Mouse (Mus musculus): ENCODE measurements around the gene Olfr1535. TPM values are rescaled to one million over a fixed set of nuclear protein-coding genes. Genes with fewer than 3 reads are reported as not detected.

Gene Olfr1535
- polyA plus RNA-seq (2015; fragmentation: Nextera tagmentation; extraction: Ambion mirVana), result not detected in 2 replicates

DNA sequence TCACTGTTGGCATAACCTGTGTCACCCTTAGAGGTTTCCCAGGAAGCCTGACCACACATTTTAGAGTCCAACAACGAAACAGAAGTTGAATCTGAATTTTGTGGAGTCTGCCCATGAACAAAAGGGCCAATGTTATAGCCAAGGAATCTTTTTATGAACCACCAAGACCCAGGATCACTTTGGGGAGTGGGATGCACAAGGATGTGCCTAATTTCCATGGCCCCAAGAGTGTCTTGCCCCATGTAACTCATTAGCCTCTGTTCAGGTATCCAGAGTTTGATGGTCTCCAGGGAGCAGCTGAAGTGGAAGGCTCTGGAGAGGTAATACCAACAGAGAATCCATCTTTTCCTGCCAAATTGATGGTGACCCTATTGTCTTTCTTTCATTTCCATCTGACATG, at the start of gene Olfr1535:
Gene Olfr1535, minus strand, starts transcription at position 101 of the 400 bp plus-strand sequence.
- DNase-seq (ENCODE audit: low spot score), result no peak

DNA sequence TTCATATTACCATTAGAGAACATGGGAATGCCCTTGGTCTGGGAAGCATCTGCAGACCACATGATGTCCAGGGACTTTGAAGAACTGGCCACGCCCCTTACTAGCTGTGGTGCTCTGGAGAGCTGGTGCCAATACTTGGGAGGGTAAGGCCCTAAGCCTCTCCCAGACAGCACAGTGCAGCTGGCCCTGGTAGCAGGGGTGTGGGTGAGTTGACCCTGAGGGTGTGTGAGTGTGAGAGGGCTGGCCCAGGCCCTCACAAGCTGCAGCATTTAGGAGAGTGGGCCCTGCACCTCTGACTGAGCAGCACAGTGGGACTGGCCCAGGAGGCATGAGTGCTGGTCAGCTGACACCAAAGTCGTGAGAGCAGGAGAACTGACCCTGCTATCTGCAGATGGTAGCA, 31.9 kb upstream of the Olfr1535 start:
- no peak for DNase-seq (ENCODE audit: low spot score)

GRCm38 (mm10) chr13:21581659-21582058, 22.0 kb upstream of the Olfr1535 start, which contains the start of gene Olfr1364:
Olfr1364 (minus strand) TSS chr13:21581759.
- DNase-seq (ENCODE audit: low spot score), result no peak

GRCm38 (mm10) chr13:21550416-21551110, 9.1 kb downstream of the Olfr1535 start:
- DNase-seq (ENCODE audit: low spot score), result no peak

DNA sequence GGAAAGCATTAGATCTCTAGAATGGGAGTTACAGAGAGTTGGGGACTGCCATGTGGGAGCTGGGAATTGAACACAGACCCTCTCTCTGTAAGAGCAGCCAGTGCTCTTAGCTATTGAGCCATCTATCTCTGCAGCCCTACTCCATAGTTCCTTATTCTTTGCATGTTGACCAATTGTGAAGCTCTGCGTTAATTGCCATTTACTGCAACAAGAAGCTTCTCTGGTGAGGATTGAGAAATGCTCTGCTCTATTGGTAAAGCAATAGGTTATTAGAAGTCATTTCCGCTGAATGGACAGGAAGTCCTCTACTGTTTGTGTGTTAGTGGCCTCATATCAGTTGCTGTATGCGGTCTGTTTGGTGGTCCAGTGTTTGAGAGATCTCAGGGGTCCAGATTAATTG, 10.2 kb downstream of the Olfr1535 start:
- DNase-seq (ENCODE audit: low spot score), result no peak

GRCm38 (mm10) chr13:21542708-21543107, 17.0 kb downstream of the Olfr1535 start, which contains the start of gene Olfr1366:
Olfr1366 (minus strand) TSS chr13:21542808.
- DNase-seq (ENCODE audit: low spot score), result no peak

GRCm38 (mm10) chr13:21530781-21531201, 28.9 kb downstream of the Olfr1535 start, which contains the start of gene Zkscan8:
Zkscan8 (minus strand) TSS chr13:21531120.
- peak; percentile 88 for DNase-seq (ENCODE audit: low spot score)

GRCm38 (mm10) chr13:21530136-21530535, 29.6 kb downstream of the Olfr1535 start:
- no peak for DNase-seq (ENCODE audit: low spot score)

DNA sequence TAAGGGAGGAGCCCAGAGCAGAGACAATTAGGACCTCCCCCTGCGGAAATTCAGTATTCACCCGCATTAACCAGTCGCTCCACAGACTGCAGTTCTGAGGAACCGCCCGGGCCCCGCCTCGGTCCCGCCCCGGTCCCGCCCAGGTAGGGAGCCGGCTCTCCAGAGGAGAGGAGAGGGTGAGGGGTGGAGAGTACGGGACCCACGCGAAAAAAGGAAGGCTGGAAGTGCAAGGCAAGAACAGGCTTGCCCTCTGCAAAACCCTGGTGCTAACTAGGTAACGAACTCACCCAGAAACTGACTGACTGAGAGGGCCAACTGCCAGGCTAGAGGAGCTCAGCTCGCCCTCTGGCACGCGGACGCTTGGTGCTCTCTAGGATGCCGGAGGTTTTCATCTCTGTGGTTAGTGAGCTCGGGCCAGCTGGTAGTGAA, 53.5 kb downstream of the Olfr1535 start:
- DNase-seq (ENCODE audit: low spot score), result peak; percentile 85

Other genes with a start within 250 kb of the Olfr1535 start
- 1.7 and 1.9 TPM in 2 replicates for gene Gpx6, start 247.8 kb downstream of the Olfr1535 start, polyA plus RNA-seq (2015; fragmentation: Nextera tagmentation; extraction: Ambion mirVana)
- not detected in 2 replicates for gene Olfr1367, start 213.0 kb downstream of the Olfr1535 start, polyA plus RNA-seq (2015; fragmentation: Nextera tagmentation; extraction: Ambion mirVana)
- 10.4 and 11.3 TPM in 2 replicates for gene Zscan12, start 197.1 kb downstream of the Olfr1535 start, polyA plus RNA-seq (2015; fragmentation: Nextera tagmentation; extraction: Ambion mirVana)
- gene Zkscan3, start 157.1 kb downstream of the Olfr1535 start, polyA plus RNA-seq (2015; fragmentation: Nextera tagmentation; extraction: Ambion mirVana), result 49.1 and 58.1 TPM in 2 replicates
- 1.4 and 1.5 TPM in 2 replicates for gene Pgbd1, start 118.8 kb downstream of the Olfr1535 start, polyA plus RNA-seq (2015; fragmentation: Nextera tagmentation; extraction: Ambion mirVana)
- 18.1 and 23.6 TPM in 2 replicates for gene Zscan26, start 106.2 kb downstream of the Olfr1535 start, polyA plus RNA-seq (2015; fragmentation: Nextera tagmentation; extraction: Ambion mirVana)
- gene Nkapl, start 91.4 kb downstream of the Olfr1535 start, polyA plus RNA-seq (2015; fragmentation: Nextera tagmentation; extraction: Ambion mirVana), result 0.82 and 1.3 TPM in 2 replicates
- 1.1 and 1.2 TPM in 2 replicates for gene Zkscan4, start 81.0 kb downstream of the Olfr1535 start, polyA plus RNA-seq (2015; fragmentation: Nextera tagmentation; extraction: Ambion mirVana)
- gene Gm10065, start 80.5 kb downstream of the Olfr1535 start, polyA plus RNA-seq (2015; fragmentation: Nextera tagmentation; extraction: Ambion mirVana), result not detected in 2 replicates
- 0.22 TPM in 2 replicates for gene AK157302, start 64.7 kb downstream of the Olfr1535 start, polyA plus RNA-seq (2015; fragmentation: Nextera tagmentation; extraction: Ambion mirVana)
- gene Gm11273, start 58.5 kb downstream of the Olfr1535 start, polyA plus RNA-seq (2015; fragmentation: Nextera tagmentation; extraction: Ambion mirVana), result 4.9 and 9.3 TPM in 2 replicates
- 3.2 and 4.4 TPM in 2 replicates for gene Zkscan8, start 28.8 kb downstream of the Olfr1535 start, polyA plus RNA-seq (2015; fragmentation: Nextera tagmentation; extraction: Ambion mirVana)
- 0.04 TPM in 1 of 2 replicates, not detected in the other for gene Olfr1366, start 17.1 kb downstream of the Olfr1535 start, polyA plus RNA-seq (2015; fragmentation: Nextera tagmentation; extraction: Ambion mirVana)
- gene Olfr1364, start 21.9 kb upstream of the Olfr1535 start, polyA plus RNA-seq (2015; fragmentation: Nextera tagmentation; extraction: Ambion mirVana), result not detected in 2 replicates
- gene Olfr1362, start 54.1 kb upstream of the Olfr1535 start, polyA plus RNA-seq (2015; fragmentation: Nextera tagmentation; extraction: Ambion mirVana), result not detected in 2 replicates
- gene Olfr11, start 82.6 kb upstream of the Olfr1535 start, polyA plus RNA-seq (2015; fragmentation: Nextera tagmentation; extraction: Ambion mirVana), result not detected in 2 replicates
- not detected in 2 replicates for gene Olfr1361, start 103.5 kb upstream of the Olfr1535 start, polyA plus RNA-seq (2015; fragmentation: Nextera tagmentation; extraction: Ambion mirVana)
- not detected in 2 replicates for gene Olfr1360, start 117.5 kb upstream of the Olfr1535 start, polyA plus RNA-seq (2015; fragmentation: Nextera tagmentation; extraction: Ambion mirVana)
- not detected in 2 replicates for gene Olfr1359, start 138.2 kb upstream of the Olfr1535 start, polyA plus RNA-seq (2015; fragmentation: Nextera tagmentation; extraction: Ambion mirVana)
- 8.9 and 16.3 TPM in 2 replicates for gene Hist1h2bl, start 156.2 kb upstream of the Olfr1535 start, polyA plus RNA-seq (2015; fragmentation: Nextera tagmentation; extraction: Ambion mirVana)
- 110 and 183 TPM in 2 replicates for gene Hist1h2ai, start 156.5 kb upstream of the Olfr1535 start, polyA plus RNA-seq (2015; fragmentation: Nextera tagmentation; extraction: Ambion mirVana)
- 43.7 and 67.6 TPM in 2 replicates for gene Hist1h3h, start 157.8 kb upstream of the Olfr1535 start, polyA plus RNA-seq (2015; fragmentation: Nextera tagmentation; extraction: Ambion mirVana)
- 22.0 and 29.1 TPM in 2 replicates for gene Hist1h2bm, start 162.2 kb upstream of the Olfr1535 start, polyA plus RNA-seq (2015; fragmentation: Nextera tagmentation; extraction: Ambion mirVana)
- 1.0 and 1.8 TPM in 2 replicates for gene Hist1h4j, start 175.2 kb upstream of the Olfr1535 start, polyA plus RNA-seq (2015; fragmentation: Nextera tagmentation; extraction: Ambion mirVana)
- 16.8 and 24.8 TPM in 2 replicates for gene Hist1h4k, start 190.6 kb upstream of the Olfr1535 start, polyA plus RNA-seq (2015; fragmentation: Nextera tagmentation; extraction: Ambion mirVana)
- 162 and 249 TPM in 2 replicates for gene Hist1h2ak, start 193.9 kb upstream of the Olfr1535 start, polyA plus RNA-seq (2015; fragmentation: Nextera tagmentation; extraction: Ambion mirVana)
- 22.7 and 35.8 TPM in 2 replicates for gene Hist1h2bn, start 194.2 kb upstream of the Olfr1535 start, polyA plus RNA-seq (2015; fragmentation: Nextera tagmentation; extraction: Ambion mirVana)
- 71.7 and 80.7 TPM in 2 replicates for gene Hist1h1b, start 220.7 kb upstream of the Olfr1535 start, polyA plus RNA-seq (2015; fragmentation: Nextera tagmentation; extraction: Ambion mirVana)
- gene Hist1h3i, start 223.5 kb upstream of the Olfr1535 start, polyA plus RNA-seq (2015; fragmentation: Nextera tagmentation; extraction: Ambion mirVana), result 392 and 414 TPM in 2 replicates
- 32.4 and 51.2 TPM in 2 replicates for gene Hist1h2an, start 227.3 kb upstream of the Olfr1535 start, polyA plus RNA-seq (2015; fragmentation: Nextera tagmentation; extraction: Ambion mirVana)
- gene Hist1h2bp, start 227.6 kb upstream of the Olfr1535 start, polyA plus RNA-seq (2015; fragmentation: Nextera tagmentation; extraction: Ambion mirVana), result 3.4 and 3.5 TPM in 2 replicates

Data from thymus, postnatal 0 days (tissue).